Mouse (Mus musculus): ENCODE results near the gene Klra1. TPM values are rescaled to one million over a fixed set of nuclear protein-coding genes. Genes with fewer than 3 reads are reported as not detected.
"Not testable (repeated sequence)": the region's sequence is repeated elsewhere in the genome, so short reads cannot be mapped to it uniquely, and the experiment has no call there.

Klra1 gene
- not detected in 2 replicates for polyA plus RNA-seq (2012; rRNA removed)

DNA sequence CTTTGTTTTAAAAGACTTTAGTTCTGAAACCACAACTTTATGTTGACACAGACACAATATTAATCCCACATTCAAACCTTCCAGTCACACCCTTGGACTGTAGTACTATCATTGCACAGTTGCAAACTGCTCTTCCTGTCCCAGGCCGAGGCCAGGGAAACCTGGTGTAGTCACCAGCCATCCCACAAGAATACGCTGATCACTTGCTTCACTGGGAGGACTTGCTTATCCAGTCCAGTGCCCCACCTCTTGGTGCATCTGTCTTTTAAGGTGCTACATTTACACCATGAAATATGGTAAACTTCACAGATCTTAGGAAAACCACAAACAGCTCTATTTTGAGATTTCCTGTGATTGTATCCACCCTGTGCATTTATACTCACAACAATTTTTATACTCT is at the start of gene Klra1:
Klra1 (minus strand) TSS at position 125 of the 400 bp plus-strand sequence.
- H3K4me1 ChIP-seq (ENCODE audit: control insufficient read depth, insufficient read depth, insufficient read length, low read length): no peaks in the 10 kb centered on the region
- TF ChIP-seq POLR2A (IDR thresholded peaks at IDR 0.05; ENCODE audit: low read depth, low read length) (no peak), CTCF (IDR thresholded peaks at IDR 0.05; ENCODE audit: extremely low read depth, insufficient read length, insufficient replicate concordance, low read depth, low read length) (no peak)
- no peak within 1 kb of the TSS for H3K4me3 ChIP-seq (ENCODE audit: low read depth, low read length)
- no peaks in the 10 kb centered on the region for H3K27me3 ChIP-seq (ENCODE audit: control insufficient read depth, insufficient read depth, low read length)
- WGBS: 66% methylated on average over 2 of the region's 2 CpGs
- no peak within 1 kb of the TSS for H3K27ac ChIP-seq (ENCODE audit: insufficient read depth, low read depth, low read length)
- H3K36me3 ChIP-seq (ENCODE audit: control insufficient read depth, insufficient read depth, low read length): no peaks in the 10 kb centered on the region

DNA sequence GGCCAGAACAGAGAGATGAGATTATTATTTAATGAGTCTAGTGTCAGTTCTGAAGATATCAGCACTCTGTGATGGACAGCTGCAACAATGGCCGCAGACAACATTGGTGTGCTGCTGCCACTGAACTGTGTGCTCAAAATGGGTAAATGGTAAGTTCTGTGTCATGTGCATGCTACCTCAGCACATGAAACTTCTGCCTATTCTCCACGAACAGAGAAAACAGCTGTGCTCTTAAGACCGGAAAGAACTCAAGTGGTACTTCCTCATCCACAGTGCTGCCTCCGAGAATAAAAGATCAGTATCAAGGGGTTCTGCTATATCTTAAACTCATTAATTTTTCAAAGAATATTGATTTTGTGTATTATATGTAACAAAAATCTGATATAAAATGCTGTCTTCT is 42.8 kb upstream of the Klra1 start:
- H3K27ac ChIP-seq (ENCODE audit: insufficient read depth, low read depth, low read length): no peak overlapping the region
- no peaks in the 10 kb centered on the region for H3K27me3 ChIP-seq (ENCODE audit: control insufficient read depth, insufficient read depth, low read length)
- whole genome bisulfite sequencing: 78% methylated on average over 4 of the region's 4 CpGs
- no peak overlapping the region for H3K4me3 ChIP-seq (ENCODE audit: low read depth, low read length)
- H3K36me3 ChIP-seq (ENCODE audit: control insufficient read depth, insufficient read depth, low read length): no peaks in the 10 kb centered on the region
- H3K4me1 ChIP-seq (ENCODE audit: control insufficient read depth, insufficient read depth, insufficient read length, low read length): no peaks in the 10 kb centered on the region
- TF ChIP-seq CTCF (IDR thresholded peaks at IDR 0.05; ENCODE audit: extremely low read depth, insufficient read length, insufficient replicate concordance, low read depth, low read length) (no peak), POLR2A (IDR thresholded peaks at IDR 0.05; ENCODE audit: low read depth, low read length) (no peak)

DNA sequence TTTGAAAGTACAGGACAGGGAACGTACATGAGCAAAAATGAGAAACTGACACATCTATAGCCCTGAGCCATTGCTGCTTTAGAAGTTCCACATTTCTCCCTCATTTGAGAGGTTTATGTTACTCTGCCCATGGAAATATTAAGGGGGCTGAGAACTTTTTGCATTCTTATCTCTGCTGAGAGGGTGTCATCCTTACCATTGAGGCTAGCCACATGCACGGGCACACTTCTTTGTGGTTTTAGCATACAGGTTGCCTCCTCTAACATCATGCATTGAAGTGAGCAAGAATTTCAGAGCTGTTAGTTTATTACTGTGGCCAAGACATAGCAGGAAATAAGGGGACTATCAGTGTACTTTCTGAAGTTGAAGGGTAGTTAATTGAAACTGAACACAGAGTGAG is 32.5 kb upstream of the Klra1 start:
- Histone ChIP-seq H3K4me3 (ENCODE audit: low read depth, low read length) (no peak overlapping the region), H3K27ac (ENCODE audit: insufficient read depth, low read depth, low read length) (no peak overlapping the region), H3K36me3 (ENCODE audit: control insufficient read depth, insufficient read depth, low read length) (no peaks in the 10 kb centered on the region), H3K27me3 (ENCODE audit: control insufficient read depth, insufficient read depth, low read length) (no peaks in the 10 kb centered on the region), H3K4me1 (ENCODE audit: control insufficient read depth, insufficient read depth, insufficient read length, low read length) (no peaks in the 10 kb centered on the region)
- WGBS: 80% methylated on average over 2 of the region's 2 CpGs
- TF ChIP-seq POLR2A (IDR thresholded peaks at IDR 0.05; ENCODE audit: low read depth, low read length) (no peak), CTCF (IDR thresholded peaks at IDR 0.05; ENCODE audit: extremely low read depth, insufficient read length, insufficient replicate concordance, low read depth, low read length) (no peak)

DNA sequence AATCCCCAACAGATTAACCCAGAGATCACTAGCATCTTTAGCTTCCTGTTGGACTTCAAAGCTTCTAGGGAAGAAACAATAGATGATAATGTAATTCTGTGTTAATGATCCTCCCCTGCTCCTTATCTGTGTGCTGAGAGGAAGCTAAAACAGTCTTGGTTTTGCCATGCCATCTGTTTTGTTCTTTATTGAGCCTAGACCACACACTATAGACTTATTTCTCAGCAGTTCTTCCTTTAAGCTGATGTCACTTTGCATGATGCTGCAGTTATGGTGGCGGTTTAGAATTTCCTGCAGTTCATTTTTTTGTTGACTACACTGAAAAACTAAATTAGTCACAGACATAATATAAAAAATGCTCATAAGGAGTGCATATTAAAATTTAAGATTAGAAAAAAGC is 18.2 kb upstream of the Klra1 start:
- Histone ChIP-seq H3K4me3 (ENCODE audit: low read depth, low read length) (no peak overlapping the region), H3K4me1 (ENCODE audit: control insufficient read depth, insufficient read depth, insufficient read length, low read length) (no peaks in the 10 kb centered on the region), H3K36me3 (ENCODE audit: control insufficient read depth, insufficient read depth, low read length) (no peaks in the 10 kb centered on the region), H3K27ac (ENCODE audit: insufficient read depth, low read depth, low read length) (no peak overlapping the region), H3K27me3 (ENCODE audit: control insufficient read depth, insufficient read depth, low read length) (no peaks in the 10 kb centered on the region)
- 62% methylated on average over 1 of the region's 1 CpGs for whole genome bisulfite sequencing
- TF ChIP-seq POLR2A (IDR thresholded peaks at IDR 0.05; ENCODE audit: low read depth, low read length): no peak
- no peak for TF ChIP-seq CTCF (IDR thresholded peaks at IDR 0.05; ENCODE audit: extremely low read depth, insufficient read length, insufficient replicate concordance, low read depth, low read length)

DNA sequence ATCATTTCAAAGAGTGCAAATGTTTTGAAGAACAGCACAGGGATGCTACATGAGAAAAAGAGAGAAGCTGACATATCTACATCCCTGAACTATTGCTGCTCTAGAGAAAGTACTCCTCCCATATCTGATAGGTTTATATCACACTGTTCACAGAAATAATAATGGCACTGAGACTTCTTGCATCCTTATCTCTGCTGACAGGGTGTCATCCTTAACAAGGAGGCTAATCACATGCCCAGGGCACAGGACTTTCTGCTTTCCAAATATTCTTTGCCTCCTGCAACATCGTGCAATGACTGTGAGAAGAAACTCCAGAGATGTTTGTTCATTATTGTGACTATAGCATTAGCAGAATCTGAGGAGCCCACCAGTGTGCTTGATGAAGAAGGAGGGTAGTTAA is 871 bp downstream of the Klra1 start:
- H3K36me3 ChIP-seq (ENCODE audit: control insufficient read depth, insufficient read depth, low read length): no peaks in the 10 kb centered on the region

DNA sequence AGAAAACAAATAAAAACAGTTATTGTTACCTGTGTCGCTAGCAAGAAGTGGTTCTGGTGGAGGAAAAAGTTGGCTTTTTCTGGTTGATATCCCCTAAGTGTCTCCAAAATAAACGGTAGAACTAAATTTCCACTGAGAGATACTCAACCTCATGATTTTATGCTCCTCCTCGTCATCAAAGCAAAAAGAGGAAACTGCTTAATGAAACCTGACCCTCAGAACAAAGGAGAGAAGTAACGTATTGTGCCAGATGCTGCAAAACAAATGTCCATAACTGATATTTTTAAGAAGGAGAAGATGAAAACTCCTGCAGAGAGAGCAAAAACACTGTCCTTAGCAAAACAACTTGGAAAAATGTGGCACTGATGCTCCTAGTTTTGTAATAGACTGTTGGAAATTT is 4.3 kb downstream of the Klra1 start:
- H3K36me3 ChIP-seq (ENCODE audit: control insufficient read depth, insufficient read depth, low read length): no peaks in the 10 kb centered on the region
- 68% methylated on average over 4 of the region's 4 CpGs for WGBS
- TF ChIP-seq CTCF (IDR thresholded peaks at IDR 0.05; ENCODE audit: extremely low read depth, insufficient read length, insufficient replicate concordance, low read depth, low read length): no peak
- no peak for TF ChIP-seq POLR2A (IDR thresholded peaks at IDR 0.05; ENCODE audit: low read depth, low read length)

More for the DNA sequence above, 871 bp downstream of the Klra1 start:
- Histone ChIP-seq H3K27ac (ENCODE audit: insufficient read depth, low read depth, low read length) (no peak overlapping the region), H3K4me1 (ENCODE audit: control insufficient read depth, insufficient read depth, insufficient read length, low read length) (no peaks in the 10 kb centered on the region), H3K4me3 (ENCODE audit: low read depth, low read length) (no peak overlapping the region), H3K27me3 (ENCODE audit: control insufficient read depth, insufficient read depth, low read length) (no peaks in the 10 kb centered on the region)
- WGBS: 60% methylated on average over 1 of the region's 1 CpGs
- TF ChIP-seq CTCF (IDR thresholded peaks at IDR 0.05; ENCODE audit: extremely low read depth, insufficient read length, insufficient replicate concordance, low read depth, low read length): no peak
- TF ChIP-seq POLR2A (IDR thresholded peaks at IDR 0.05; ENCODE audit: low read depth, low read length): no peak

DNA sequence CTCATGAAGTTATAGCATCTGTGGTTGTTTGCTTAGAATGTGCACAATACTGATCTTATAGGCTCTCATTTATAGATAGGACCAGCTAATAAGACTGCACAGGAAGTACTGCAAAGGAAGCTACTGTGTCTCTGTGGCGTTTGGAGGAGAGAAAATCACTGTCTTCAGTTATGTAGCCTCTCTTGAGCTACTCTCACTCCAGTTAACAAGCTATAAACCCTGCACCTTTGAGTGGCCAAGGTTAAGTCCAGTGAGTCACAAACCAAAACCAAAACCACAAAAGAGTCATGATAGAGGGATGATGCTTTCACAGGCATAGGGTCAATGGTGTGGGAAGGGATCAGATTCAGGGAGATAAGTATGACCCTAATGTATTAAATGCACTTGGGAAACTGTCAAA is 41.3 kb downstream of the Klra1 start:
- not testable (repeated sequence) for H3K4me3 ChIP-seq (ENCODE audit: low read depth, low read length); H3K4me1 ChIP-seq (ENCODE audit: control insufficient read depth, insufficient read depth, insufficient read length, low read length); H3K27ac ChIP-seq (ENCODE audit: insufficient read depth, low read depth, low read length); H3K36me3 ChIP-seq (ENCODE audit: control insufficient read depth, insufficient read depth, low read length); H3K27me3 ChIP-seq (ENCODE audit: control insufficient read depth, insufficient read depth, low read length)
- WGBS: 27% methylated on average over 1 of the region's 1 CpGs

More for the DNA sequence above, 4.3 kb downstream of the Klra1 start:
- no peak overlapping the region for H3K27ac ChIP-seq (ENCODE audit: insufficient read depth, low read depth, low read length)
- no peak overlapping the region for H3K4me3 ChIP-seq (ENCODE audit: low read depth, low read length)
- no peaks in the 10 kb centered on the region for H3K4me1 ChIP-seq (ENCODE audit: control insufficient read depth, insufficient read depth, insufficient read length, low read length)
- no peaks in the 10 kb centered on the region for H3K27me3 ChIP-seq (ENCODE audit: control insufficient read depth, insufficient read depth, low read length)

DNA sequence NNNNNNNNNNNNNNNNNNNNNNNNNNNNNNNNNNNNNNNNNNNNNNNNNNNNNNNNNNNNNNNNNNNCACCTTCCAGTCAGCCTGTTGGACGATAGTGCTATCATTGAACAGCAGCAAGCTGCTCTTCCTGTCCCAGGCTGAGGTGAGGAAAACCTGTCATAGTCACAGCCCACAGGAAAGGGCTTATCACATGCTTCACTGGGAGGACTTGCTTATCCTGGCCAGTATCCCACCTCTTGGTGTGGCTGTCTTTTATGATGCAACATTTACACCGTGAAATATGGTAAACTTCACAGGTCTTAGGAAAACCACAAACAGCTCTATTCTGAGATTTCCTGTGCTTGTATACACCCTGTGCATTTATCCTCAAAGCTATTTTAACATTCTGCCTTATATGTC is 44.7 kb downstream of the Klra1 start:
- whole genome bisulfite sequencing: 70% methylated on average over 2 of the region's 2 CpGs
- not testable (repeated sequence) for H3K4me1 ChIP-seq (ENCODE audit: control insufficient read depth, insufficient read depth, insufficient read length, low read length); H3K27ac ChIP-seq (ENCODE audit: insufficient read depth, low read depth, low read length); H3K36me3 ChIP-seq (ENCODE audit: control insufficient read depth, insufficient read depth, low read length); H3K4me3 ChIP-seq (ENCODE audit: low read depth, low read length); H3K27me3 ChIP-seq (ENCODE audit: control insufficient read depth, insufficient read depth, low read length)
